Mouse (Mus musculus) megakaryocyte, embryonic 14.5 days (primary cell): Measurements from ENCODE around the gene Cdkl2.

Source experiments
- FLI1 ChIP-seq: IDR thresholded peaks from 2 replicates; pipeline ENCODE4 v1.6.1; 2012; ENCODE audit warnings: low read length, inconsistent platforms, mixed read lengths
- GATA1 ChIP-seq: IDR thresholded peaks from 3 replicates; pipeline ENCODE4 v1.6.1; 2012; ENCODE audit warnings: mixed read lengths, low read length, inconsistent platforms, borderline replicate concordance

DNA sequence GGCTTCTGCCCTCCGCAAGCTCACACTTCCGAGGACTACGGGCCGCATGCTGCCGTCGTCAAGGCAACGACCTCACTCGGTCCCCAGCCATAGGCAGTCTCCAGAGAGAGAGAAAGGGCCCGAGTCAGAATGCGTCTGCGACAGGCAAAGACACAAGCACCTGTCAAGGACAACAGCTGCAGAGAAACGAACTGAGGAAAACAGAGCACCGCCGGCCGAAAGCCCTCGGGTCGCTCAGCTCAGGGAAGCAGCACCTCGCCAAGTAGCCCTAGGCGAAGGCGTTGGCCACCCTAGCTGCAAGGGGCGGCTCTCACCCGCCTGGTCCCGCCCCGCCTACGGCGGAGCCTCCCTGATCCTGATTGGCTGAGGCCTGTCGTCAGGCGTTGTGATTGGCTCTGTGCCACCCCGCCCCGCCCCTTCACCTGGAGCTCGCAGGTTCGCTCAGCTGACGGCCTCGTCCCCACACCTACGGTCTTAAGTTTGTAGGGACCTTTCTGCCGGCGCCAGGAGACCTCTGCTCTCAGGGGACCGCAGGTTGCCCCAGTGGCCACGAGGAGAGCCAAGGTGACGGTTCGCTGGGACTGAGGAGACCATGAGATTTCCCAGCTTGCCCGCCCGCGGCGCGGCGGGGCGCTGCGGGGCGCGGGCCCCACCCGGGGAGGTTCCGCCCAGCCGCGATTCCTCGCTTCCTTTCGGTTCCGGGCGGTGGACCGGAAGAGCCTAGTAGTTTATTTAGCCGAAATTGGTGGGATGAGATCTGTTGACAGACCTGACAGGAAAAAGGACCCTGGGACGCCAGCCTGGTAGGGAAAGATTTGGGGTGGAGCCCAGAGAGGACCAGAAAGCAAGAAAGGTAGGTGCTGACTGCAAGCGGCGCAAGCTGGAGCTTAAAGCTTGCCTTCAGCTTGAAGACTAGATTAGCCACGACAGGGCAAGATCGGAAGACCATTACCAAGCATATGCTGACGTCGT is 1.0 kb downstream of the Cdkl2 start:
- TF ChIP-seq GATA1 (no peak), FLI1 (no peak)
